Mouse (Mus musculus): ENCODE measurements around the gene Cnpy2. TPM values are rescaled to one million over a fixed set of nuclear protein-coding genes. Genes with fewer than 3 reads are reported as not detected.
A peak's percentile ranks its signal among the peaks of the same experiment; 100 is the strongest.
"Not testable (repeated sequence)": the region's sequence is repeated elsewhere in the genome, so short reads cannot be mapped to it uniquely, and the experiment has no call there.

Gene Cnpy2
- total RNA-seq (2021) (100 to 1,000 TPM; 180 to 204 TPM), polyA plus RNA-seq (2012; rRNA removed) (20.1 and 28.6 TPM in 2 replicates)
- long read RNA-seq, transcript Cnpy2-202 (6 exons, 1,383 nt), result major isoform, 84 of 93 reads
- long read RNA-seq, partial matches to known transcripts, result 3 of 93 reads
- long read RNA-seq, other reads (novel, unspliced or antisense), result 2 of 93 reads

GRCm38 (mm10) chr10:128322141-128323108 is at the start of gene Cnpy2:
TSS of gene Cnpy2 (plus strand) at chr10:128322459.
- peak; percentile 89 for DNase-seq

GRCm38 (mm10) chr10:128272819-128273439 is 49.3 kb upstream of the Cnpy2 start:
- not testable (repeated sequence) for DNase-seq

GRCm38 (mm10) chr10:128275374-128275773 is 46.9 kb upstream of the Cnpy2 start:
- not testable (repeated sequence) for DNase-seq

- no peak for DNase-seq
These were observed 44.1 kb upstream of the Cnpy2 start for GRCm38 (mm10) chr10:128278158-128278557.

GRCm38 (mm10) chr10:128280943-128281342 is 41.3 kb upstream of the Cnpy2 start:
- no peak for DNase-seq

GRCm38 (mm10) chr10:128281682-128282081 is 40.6 kb upstream of the Cnpy2 start:
- DNase-seq, result no peak

- peak; percentile 39 for DNase-seq
These were observed 39.3 kb upstream of the Cnpy2 start for GRCm38 (mm10) chr10:128282886-128283450.

GRCm38 (mm10) chr10:128283604-128284579 is 38.4 kb upstream of the Cnpy2 start:
- DNase-seq, result peak; percentile 62

- DNase-seq, result not testable (repeated sequence)
These were observed 31.7 kb upstream of the Cnpy2 start for GRCm38 (mm10) chr10:128290594-128290993.

GRCm38 (mm10) chr10:128296370-128297090 is 25.7 kb upstream of the Cnpy2 start:
- DNase-seq, result no peak

- peak; percentile 54 for DNase-seq
These were observed 25.0 kb upstream of the Cnpy2 start for GRCm38 (mm10) chr10:128297221-128297620.

- peak; percentile 38 for DNase-seq
These were observed 24.6 kb upstream of the Cnpy2 start for GRCm38 (mm10) chr10:128297622-128298021.

GRCm38 (mm10) chr10:128298243-128298642 is 24.0 kb upstream of the Cnpy2 start:
- DNase-seq, result peak; percentile 24

GRCm38 (mm10) chr10:128298702-128299171 is 23.5 kb upstream of the Cnpy2 start, which contains the start of gene Il23a:
TSS of gene Il23a (minus strand) at chr10:128298752.
- no peak for DNase-seq

GRCm38 (mm10) chr10:128302357-128302756 is 19.9 kb upstream of the Cnpy2 start:
- no peak for DNase-seq

- no peak for DNase-seq
These were observed 19.5 kb upstream of the Cnpy2 start for GRCm38 (mm10) chr10:128302785-128303125.

- DNase-seq, result peak; percentile 100
These were observed 18.9 kb upstream of the Cnpy2 start, which contains the start of gene Pan2 for GRCm38 (mm10) chr10:128303126-128304021. TSS of gene Pan2 (plus strand) at chr10:128303335.

GRCm38 (mm10) chr10:128309654-128310053 is 12.6 kb upstream of the Cnpy2 start:
- DNase-seq, result no peak

GRCm38 (mm10) chr10:128310177-128310576 is 12.1 kb upstream of the Cnpy2 start:
- peak; percentile 80 for DNase-seq

Measured in adrenal gland, adult 2 months (tissue).